Mouse (Mus musculus) liver, embryonic 15.5 days (tissue): Measurements from ENCODE around the gene Fthl17f. TPM values are rescaled to one million over a fixed set of nuclear protein-coding genes. Genes with fewer than 3 reads are reported as not detected.
"Not testable (repeated sequence)": the region's sequence is repeated elsewhere in the genome, so short reads cannot be mapped to it uniquely, and the experiment has no call there.

Experiments
- ATAC-seq: fragments of 200-750 bp; cut with Nextera tagmentation; 2 replicates; pipeline ENCODE4 v1.8.0; 2017; ENCODE audit warnings: moderate number of reproducible peaks, mild to moderate bottlenecking, moderate library complexity; ENCODE audit not compliant: insufficient read depth
- H3K27ac ChIP-seq: fragments of 300-500 bp; sonication (generic); replicated peaks from 2 replicates; pipeline ENCODE4 v1.5.1; 2015; ENCODE audit warnings: mild to moderate bottlenecking, inconsistent platforms
- H3K27me3 ChIP-seq: fragments of 300-500 bp; sonication (generic); 2 replicates; pipeline ENCODE4 v1.6.1; 2015; ENCODE audit warnings: mild to moderate bottlenecking, inconsistent platforms
- H3K36me3 ChIP-seq: fragments of 300-500 bp; sonication (generic); replicated peaks from 2 replicates; pipeline ENCODE4 v1.6.1; 2015; ENCODE audit warnings: moderate library complexity, mild to moderate bottlenecking, inconsistent platforms
- H3K4me1 ChIP-seq: fragments of 300-500 bp; sonication (generic); replicated peaks from 2 replicates; pipeline ENCODE4 v1.6.1; 2015; ENCODE audit warnings: inconsistent platforms
- H3K4me2 ChIP-seq: fragments of 300-500 bp; sonication (generic); 2 replicates; pipeline ENCODE4 v1.6.1; 2015; ENCODE audit warnings: moderate library complexity, mild to moderate bottlenecking, inconsistent platforms
- H3K4me3 ChIP-seq: fragments of 300-500 bp; sonication (generic); replicated peaks from 2 replicates; pipeline ENCODE4 v1.5.1; 2015; ENCODE audit warnings: mild to moderate bottlenecking, inconsistent platforms
- H3K9ac ChIP-seq: fragments of 300-500 bp; sonication (generic); 2 replicates; pipeline ENCODE4 v1.6.1; 2015; ENCODE audit warnings: moderate library complexity, mild to moderate bottlenecking, inconsistent platforms
- H3K9me3 ChIP-seq: fragments of 300-500 bp; sonication (generic); replicated peaks from 2 replicates; pipeline ENCODE4 v1.6.1; 2016; ENCODE audit warnings: inconsistent platforms
- WGBS: fragments of 180-500 bp; shearing (Covaris S2); methylation state at CpG from one replicate; pipeline ENCODE4 v1.1.7; 2015; ENCODE audit warnings: mixed read lengths; ENCODE audit not compliant: insufficient replicate concordance; 5-methylcytosine and 5-hydroxymethylcytosine counted together
- polyA plus RNA-seq: library from polyadenylated mRNA; unstranded; fragments of >200 nt; fragmentation: Nextera tagmentation; extraction: Ambion mirVana; gene quantifications from 2 replicates; pipeline ENCODE4 v1.2.1, GENCODE M21; 2015

The Fthl17f gene
- not detected in 2 replicates for polyA plus RNA-seq

DNA sequence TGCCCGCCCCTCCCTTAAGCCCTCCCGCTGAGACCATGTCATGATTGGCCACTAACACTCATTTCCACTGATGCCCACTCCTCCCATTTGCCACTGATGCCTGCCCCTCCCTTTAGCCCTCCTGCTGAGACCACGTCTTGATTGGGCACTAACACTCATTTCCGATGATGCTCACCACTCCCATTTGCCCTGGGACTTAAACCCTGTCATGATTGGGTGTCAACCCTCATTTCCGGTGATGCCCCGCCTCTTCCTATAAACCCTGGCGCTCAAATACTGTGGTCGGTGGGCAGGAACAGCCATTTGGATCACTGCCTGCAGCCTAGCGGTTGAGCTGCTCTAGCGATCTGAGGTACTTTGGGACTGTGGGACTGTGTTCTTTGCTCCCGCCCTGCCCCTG is at the start of gene Fthl17f:
TSS of gene Fthl17f (plus strand) at position 301 of the 400 bp plus-strand sequence.
- not testable (repeated sequence) for H3K27me3 ChIP-seq, ATAC-seq, H3K4me3 ChIP-seq, H3K36me3 ChIP-seq, H3K4me1 ChIP-seq, H3K4me2 ChIP-seq, H3K27ac ChIP-seq, H3K9me3 ChIP-seq, H3K9ac ChIP-seq
- WGBS = 72% methylated on average over 11 of the region's 11 CpGs

- Histone ChIP-seq H3K4me3 (no peak overlapping the region), H3K27ac (no peak overlapping the region), H3K9me3 (no peaks in the 10 kb centered on the region), H3K36me3 (no peaks in the 10 kb centered on the region), H3K9ac (no peak overlapping the region), H3K27me3 (no peaks in the 10 kb centered on the region), H3K4me1 (no peaks in the 10 kb centered on the region), H3K4me2 (no peak overlapping the region)
- no peak for ATAC-seq
- 36% methylated on average over 1 of the region's 1 CpGs for WGBS
Measured at GRCm38 (mm10) chrX:9016079-9016478, 46.7 kb upstream of the Fthl17f start.

- no peak overlapping the region for H3K4me2 ChIP-seq
- no peaks in the 10 kb centered on the region for H3K36me3 ChIP-seq
- H3K4me1 ChIP-seq = no peaks in the 10 kb centered on the region
- no peak for ATAC-seq
- no peak overlapping the region for H3K4me3 ChIP-seq
- WGBS = 54% methylated on average over 10 of the region's 10 CpGs
- no peak overlapping the region for H3K27ac ChIP-seq
- no peaks in the 10 kb centered on the region for H3K27me3 ChIP-seq
- no peaks in the 10 kb centered on the region for H3K9me3 ChIP-seq
- no peak overlapping the region for H3K9ac ChIP-seq
Measured at GRCm38 (mm10) chrX:9019481-9019880, 43.3 kb upstream of the Fthl17f start.

DNA sequence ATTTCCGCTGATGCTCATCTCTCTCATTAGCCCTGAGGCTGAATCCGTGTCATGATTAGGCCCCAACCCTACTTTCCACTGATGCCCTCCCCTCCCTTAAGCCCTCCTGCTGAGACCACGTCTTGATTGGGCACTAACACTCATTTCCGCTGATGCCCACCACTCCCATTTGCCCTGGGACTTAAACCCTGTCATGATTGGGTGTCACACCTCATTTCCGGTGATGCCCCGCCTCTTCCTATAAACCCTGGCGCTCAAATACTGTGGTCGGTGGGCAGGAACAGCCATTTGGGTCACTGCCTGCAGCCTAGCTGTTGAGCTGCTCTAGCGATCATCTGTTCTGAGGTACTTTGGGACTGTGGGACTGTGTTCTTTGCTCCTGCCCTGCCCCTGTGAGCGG is 29.6 kb upstream of the Fthl17f start, which contains the start of gene Fthl17e:
TSS of gene Fthl17e (plus strand) at position 301 of the 400 bp plus-strand sequence.
- ATAC-seq, H3K27me3 ChIP-seq, H3K4me1 ChIP-seq, H3K27ac ChIP-seq, H3K9ac ChIP-seq, H3K36me3 ChIP-seq, H3K4me3 ChIP-seq, H3K9me3 ChIP-seq, H3K4me2 ChIP-seq: not testable (repeated sequence)
- no CpG with 5 or more reads among the region's 10 CpGs for WGBS

DNA sequence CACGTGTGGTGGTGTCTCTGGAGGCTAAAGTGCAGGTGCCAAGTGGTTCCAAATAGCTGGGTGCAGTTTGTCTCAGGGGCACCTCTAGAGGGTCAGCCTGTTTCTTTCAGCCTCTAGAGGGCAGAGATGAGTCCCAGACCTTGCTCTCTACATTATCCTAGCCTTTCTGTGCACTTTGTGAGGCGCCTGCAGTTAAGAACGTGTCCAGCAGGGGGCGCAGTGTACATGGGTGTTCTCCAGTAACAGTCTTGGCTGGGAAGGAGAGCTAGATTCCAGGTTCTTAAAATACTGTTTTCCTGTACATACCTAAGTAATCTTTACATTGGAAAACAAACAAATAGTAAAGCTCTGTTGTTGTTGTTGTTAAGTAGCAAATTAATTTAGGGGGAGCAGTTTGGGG is 21.2 kb upstream of the Fthl17f start:
- not testable (repeated sequence) for ATAC-seq, H3K4me2 ChIP-seq, H3K27ac ChIP-seq, H3K4me1 ChIP-seq, H3K4me3 ChIP-seq, H3K9me3 ChIP-seq, H3K9ac ChIP-seq, H3K27me3 ChIP-seq, H3K36me3 ChIP-seq
- WGBS = 22% methylated on average over 3 of the region's 4 CpGs

GRCm38 (mm10) chrX:9060952-9061351 is 1.9 kb upstream of the Fthl17f start:
- ATAC-seq = not testable (repeated sequence)
- 24% methylated on average over 8 of the region's 9 CpGs for WGBS

GRCm38 (mm10) chrX:9062101-9062500 is 714 bp upstream of the Fthl17f start:
- Histone ChIP-seq H3K4me1 (no peaks in the 10 kb centered on the region), H3K4me2 (no peak overlapping the region), H3K27ac (no peak overlapping the region), H3K9ac (no peak overlapping the region), H3K9me3 (no peaks in the 10 kb centered on the region), H3K36me3 (no peaks in the 10 kb centered on the region), H3K27me3 (no peaks in the 10 kb centered on the region), H3K4me3 (no peak overlapping the region)
- WGBS = 54% methylated on average over 4 of the region's 4 CpGs
- ATAC-seq = no peak

More at GRCm38 (mm10) chrX:9060952-9061351, 1.9 kb upstream of the Fthl17f start:
- not testable (repeated sequence) for H3K4me2 ChIP-seq, H3K4me1 ChIP-seq, H3K9ac ChIP-seq, H3K27me3 ChIP-seq, H3K4me3 ChIP-seq, H3K36me3 ChIP-seq, H3K9me3 ChIP-seq, H3K27ac ChIP-seq

DNA sequence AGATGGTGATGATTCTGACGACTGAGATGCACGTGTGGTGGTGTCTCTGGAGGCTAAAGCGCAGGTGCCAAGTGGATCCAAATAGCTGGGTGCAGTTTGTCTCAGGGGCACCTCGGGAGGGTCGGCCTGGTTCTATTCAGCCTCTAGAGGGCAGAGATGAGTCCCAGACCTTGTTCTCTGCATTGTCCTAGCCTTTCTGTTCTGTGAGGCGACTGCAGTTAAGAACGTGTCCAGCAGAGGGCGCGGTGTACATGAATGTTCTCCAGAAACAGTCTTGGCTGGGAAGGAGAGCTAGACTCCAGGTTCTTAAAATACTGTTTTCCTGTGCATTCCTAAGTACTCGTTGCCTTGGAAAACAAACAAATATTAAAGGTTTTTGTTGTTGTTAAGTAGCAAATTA is 14.9 kb downstream of the Fthl17f start:
- not testable (repeated sequence) for ATAC-seq
- 11% methylated on average over 10 of the region's 10 CpGs for WGBS

DNA sequence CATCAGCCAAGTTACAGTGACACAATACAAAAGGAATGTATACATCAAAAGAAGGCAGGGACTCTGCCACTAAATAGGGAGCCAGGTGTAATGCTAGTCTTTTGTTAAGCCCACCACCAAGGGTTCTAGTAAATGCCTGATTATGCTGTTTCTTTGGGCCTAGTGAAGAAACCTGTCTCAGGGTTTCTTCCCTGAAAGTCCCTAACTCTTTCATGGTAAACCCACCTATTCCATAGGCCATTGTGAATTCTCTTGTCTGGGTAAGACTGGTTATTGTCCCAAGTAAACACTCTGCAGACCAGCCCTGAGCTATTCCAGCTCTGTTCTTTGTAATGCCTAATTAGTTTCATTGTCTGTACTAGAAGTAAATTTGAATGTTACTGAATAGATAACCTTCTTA is 32.3 kb downstream of the Fthl17f start:
- H3K27me3 ChIP-seq, H3K27ac ChIP-seq, H3K4me2 ChIP-seq, H3K4me3 ChIP-seq, H3K4me1 ChIP-seq, H3K9me3 ChIP-seq, H3K9ac ChIP-seq, ATAC-seq, H3K36me3 ChIP-seq: not testable (repeated sequence)

More for the DNA sequence above, 14.9 kb downstream of the Fthl17f start:
- H3K36me3 ChIP-seq, H3K27me3 ChIP-seq, H3K4me3 ChIP-seq, H3K4me2 ChIP-seq, H3K9ac ChIP-seq, H3K4me1 ChIP-seq, H3K27ac ChIP-seq, H3K9me3 ChIP-seq: not testable (repeated sequence)

- ATAC-seq = no peak
- H3K4me3 ChIP-seq = no peak within 1 kb of the TSS
- H3K4me2 ChIP-seq = no peak within 1 kb of the TSS
- H3K9ac ChIP-seq = no peak within 1 kb of the TSS
- 85% methylated on average over 6 of the region's 6 CpGs for WGBS
- no peaks in the 10 kb centered on the region for H3K27me3 ChIP-seq
- H3K27ac ChIP-seq = no peak within 1 kb of the TSS
- H3K9me3 ChIP-seq = no peaks in the 10 kb centered on the region
- H3K4me1 ChIP-seq = no peaks in the 10 kb centered on the region
- no peaks in the 10 kb centered on the region for H3K36me3 ChIP-seq
Measured at GRCm38 (mm10) chrX:9104262-9104661, 41.4 kb downstream of the Fthl17f start, which contains the start of gene 4930402K13Rik. 4930402K13Rik (plus strand) TSS chrX:9104562.

DNA sequence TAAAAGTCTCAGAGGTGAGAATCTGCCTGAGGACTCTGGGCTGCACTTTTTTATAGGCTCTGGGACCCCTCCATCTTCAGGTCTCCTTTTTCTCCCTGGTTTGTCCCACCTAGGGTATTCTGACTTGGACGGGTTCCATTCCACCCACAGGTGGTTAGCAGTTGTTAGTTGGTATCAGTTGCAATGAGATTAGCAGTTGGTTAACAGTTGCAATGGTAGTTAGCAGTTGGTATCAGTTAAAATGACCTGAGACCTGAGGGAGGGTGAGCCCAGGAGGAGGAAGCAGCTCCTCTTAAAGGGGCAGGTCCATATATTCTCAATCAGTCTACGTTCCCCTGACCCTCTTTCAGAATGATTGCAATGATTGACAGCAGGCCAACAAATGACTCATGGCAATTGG is 47.6 kb downstream of the Fthl17f start:
- no peak overlapping the region for H3K4me3 ChIP-seq
- H3K36me3 ChIP-seq = no peaks in the 10 kb centered on the region
- no peak for ATAC-seq
- H3K9me3 ChIP-seq = no peaks in the 10 kb centered on the region
- WGBS = 31% methylated on average over 2 of the region's 2 CpGs
- no peak overlapping the region for H3K9ac ChIP-seq
- H3K27me3 ChIP-seq = no peaks in the 10 kb centered on the region
- H3K4me2 ChIP-seq = no peak overlapping the region
- no peaks in the 10 kb centered on the region for H3K4me1 ChIP-seq
- no peak overlapping the region for H3K27ac ChIP-seq
